Mouse (Mus musculus) left cerebral cortex, postnatal 10 days (tissue): Measurements from ENCODE around the gene Mat1a. TPM values are rescaled to one million over a fixed set of nuclear protein-coding genes. Genes with fewer than 3 reads are reported as not detected.

ENCODE experiments used
- DNase-seq, 2 experiments: peaks; one replicate each; pipeline ENCODE4 v3.0.0; 2021 to 2022; ENCODE audit warnings: low spot score in 2 of 2, mixed read lengths in 1 of 2; ENCODE audit errors: extremely low spot score in 1 of 2
- intact Hi-C: fragments of 180-260 bp; cut with DNase I; formaldehyde crosslinking; loops from one replicate; pipeline ENCODE4 v1.15.1; 2025
- total RNA-seq, 2 experiments: library from RNA; stranded (reverse); gene quantifications; 2 replicates each; pipeline ENCODE4 v1.2.3; 2021

Mat1a gene
- not detected for total RNA-seq

DNA sequence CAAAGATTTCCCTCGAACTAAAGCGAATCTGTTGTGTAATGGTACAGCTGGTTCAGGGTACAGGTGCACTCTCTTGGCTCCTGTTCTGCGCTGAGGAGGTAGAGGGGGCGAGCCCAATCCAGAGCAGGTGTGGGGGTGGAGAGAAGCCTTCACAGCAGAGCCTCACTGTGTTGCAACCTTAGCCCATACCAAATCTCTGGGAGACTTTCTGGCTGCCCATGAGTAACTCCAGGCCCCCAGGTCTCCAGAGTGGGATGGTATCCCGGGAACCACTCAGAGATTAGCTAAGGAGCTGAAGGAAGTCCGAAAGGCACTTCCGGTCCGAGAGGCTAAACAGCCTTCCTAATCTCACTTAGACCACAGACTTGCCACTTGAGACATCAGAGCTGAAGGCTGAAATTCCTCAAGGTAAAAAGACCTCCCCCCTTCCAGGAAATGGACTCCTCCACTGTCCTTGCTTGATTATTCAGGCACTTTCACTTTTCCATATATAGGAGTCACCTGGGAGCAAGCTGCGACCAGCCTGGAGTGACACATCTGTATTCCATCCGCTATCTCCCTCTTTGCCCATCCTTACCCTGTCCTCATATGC, at the start of gene Mat1a:
TSS of gene Mat1a (plus strand) at position 183 of the 592 bp plus-strand sequence.
- intact Hi-C loops, result no loop called here

DNA sequence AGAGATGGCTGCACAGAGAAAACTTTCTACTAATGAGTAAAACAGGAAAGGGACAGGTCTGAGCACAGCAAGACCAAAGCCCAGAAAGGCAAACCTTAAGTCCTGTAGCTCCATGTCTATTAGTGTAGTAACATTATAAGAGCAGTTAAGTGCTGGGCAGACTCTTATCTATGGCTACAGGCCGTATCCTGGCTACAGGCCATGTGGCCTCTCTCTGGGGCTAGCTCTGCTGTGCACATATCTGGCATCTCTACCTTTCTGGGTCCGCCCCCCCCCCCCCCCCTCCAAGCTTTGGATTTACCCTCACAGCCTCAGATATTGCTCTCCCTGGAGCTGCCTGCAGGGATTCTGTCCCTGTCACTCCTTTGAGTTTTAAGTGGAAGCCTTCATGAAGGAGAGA, 39.7 kb upstream of the Mat1a start:
- intact Hi-C loops, result no loop called here
- DNase-seq, result no peak

More for the DNA sequence above, at the start of gene Mat1a:
- no peak for DNase-seq

DNA sequence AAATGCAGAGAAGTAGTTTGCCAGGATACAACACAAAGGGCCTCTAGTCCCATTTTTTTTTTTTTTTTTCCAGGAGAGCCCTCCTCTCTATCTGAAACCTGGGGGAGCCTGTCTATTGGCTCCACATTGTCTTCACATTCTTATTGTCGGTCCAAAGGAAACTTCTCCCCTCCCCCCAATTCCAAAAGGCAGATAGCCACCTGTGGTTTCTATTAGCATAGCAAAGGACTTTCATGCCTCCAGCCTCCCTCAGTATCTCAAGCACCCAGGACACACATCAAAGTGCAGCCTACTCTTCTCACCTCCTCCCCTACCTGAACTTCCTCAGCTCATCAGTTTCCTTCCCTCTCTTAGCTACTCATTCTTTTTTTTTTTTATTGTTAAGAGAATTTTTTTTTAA, 38.4 kb upstream of the Mat1a start:
- no peak for DNase-seq
- intact Hi-C loops, result no loop called here

DNA sequence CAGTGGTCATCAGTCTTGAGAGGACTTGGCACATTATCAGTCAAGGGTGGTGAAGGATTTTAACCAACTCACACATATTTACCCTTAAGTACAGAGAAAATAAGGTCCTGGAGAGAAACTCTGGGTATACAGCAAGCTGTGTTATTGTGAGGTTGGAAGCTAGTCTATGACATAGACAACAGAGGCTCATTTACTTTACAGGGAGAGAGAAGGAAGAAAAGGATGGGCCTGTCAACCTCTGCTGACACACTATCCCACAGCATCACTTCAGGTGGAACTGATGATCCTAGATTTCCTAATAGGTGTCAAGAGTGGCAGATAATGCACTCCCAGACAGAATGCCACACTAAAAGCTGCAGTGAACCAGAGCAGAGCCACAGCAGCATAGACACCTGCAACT, 35.7 kb upstream of the Mat1a start, which contains the start of gene Dydc2:
TSS of gene Dydc2 (minus strand) at position 101 of the 400 bp plus-strand sequence.
- intact Hi-C loops, result no loop called here
- DNase-seq, result no peak

DNA sequence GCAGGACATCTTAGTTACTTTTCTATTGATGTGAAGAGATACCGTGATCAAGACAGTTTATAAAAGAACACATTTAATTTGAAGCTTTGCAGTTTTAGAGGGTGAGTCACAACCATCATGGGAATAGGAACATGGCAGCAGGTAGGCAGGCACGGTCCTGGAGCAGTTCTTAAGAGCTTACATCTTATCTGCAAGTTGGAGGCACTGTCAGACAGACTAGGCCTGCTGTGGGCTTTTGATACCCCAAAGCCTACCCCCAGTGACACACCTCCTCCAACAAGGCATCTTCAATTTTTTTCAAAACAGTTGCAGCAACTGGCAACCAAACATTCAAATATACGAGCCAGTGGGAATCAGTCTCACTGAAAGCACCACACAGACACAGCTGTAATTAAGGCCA, 34.5 kb upstream of the Mat1a start:
- DNase-seq, result no peak
- intact Hi-C loops, result no loop called here

DNA sequence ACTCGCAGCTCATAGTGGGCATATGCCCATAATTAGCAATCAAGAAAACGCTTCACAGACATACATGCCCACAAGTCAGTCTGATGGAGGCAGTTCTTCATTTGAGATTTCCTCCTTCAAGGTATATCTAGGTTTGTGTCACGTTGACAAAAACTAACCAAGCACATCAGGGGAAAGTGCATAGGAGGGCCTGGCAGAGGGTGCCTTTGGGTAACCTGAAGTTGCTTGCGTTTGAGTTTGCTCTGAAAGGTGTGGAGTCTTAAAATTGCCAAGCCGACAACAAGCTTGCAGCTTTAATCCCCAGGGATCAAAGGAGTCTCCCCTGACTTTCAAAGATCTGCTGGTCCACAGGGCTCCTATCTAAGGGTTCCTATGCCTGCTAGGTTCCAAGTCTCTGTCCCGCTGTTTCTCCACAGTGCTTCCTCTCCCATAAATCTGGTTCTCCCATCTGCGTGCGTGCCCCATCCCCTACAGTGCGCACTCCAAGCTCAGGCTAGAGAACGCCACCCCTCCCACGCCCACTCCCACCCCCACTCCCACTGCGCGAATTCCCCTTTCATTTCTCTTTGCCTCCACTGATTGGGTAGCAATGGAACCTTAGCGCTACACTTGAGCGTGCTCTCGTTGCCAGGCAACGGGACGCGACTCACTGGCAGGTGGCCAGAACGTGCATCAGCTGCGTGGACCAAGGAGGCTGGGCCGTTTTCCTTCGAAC, 32.4 kb upstream of the Mat1a start, which contains the start of gene Dydc1:
TSS of gene Dydc1 (plus strand) at position 683 of the 715 bp plus-strand sequence.
- DNase-seq, result peak; percentile 84 to 89
- intact Hi-C loops, result no loop called here

DNA sequence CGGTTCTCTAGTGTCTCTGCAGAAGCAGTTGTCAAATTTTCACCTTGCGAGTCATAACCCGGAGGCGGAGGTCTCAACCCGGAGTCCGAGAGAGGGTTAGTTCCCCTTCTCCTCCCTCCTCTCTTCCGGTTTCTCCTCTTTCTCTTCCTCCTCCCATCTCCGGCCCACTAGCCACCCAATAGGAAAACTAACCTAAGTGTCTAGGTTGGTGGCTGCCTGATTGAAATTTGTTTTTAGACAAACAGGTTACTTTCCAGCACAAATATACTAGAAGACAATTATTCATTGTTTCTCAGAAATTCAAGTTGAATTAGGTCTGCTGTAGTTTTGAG, 31.9 kb upstream of the Mat1a start:
- intact Hi-C loops, result no loop called here

DNA sequence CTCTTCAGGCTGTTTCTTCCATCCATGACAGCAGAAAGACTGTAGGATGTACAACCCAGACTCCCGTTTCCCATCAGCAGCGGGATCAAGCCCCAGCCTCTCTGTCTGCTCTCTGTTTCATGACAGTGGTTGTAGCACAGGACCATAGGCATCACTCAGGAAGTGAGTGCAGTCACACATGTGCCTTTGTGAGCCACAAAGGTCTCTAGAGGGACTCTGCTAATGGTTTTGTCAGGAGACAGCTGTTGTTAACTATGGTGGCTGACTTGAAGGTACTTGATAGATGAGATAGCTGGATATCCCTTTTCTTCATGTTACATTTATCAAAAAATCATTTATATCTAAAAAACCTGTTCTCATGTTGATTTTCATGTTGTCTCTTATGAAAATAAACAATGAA, 22.4 kb upstream of the Mat1a start:
- no peak for DNase-seq
- intact Hi-C loops, result no loop called here

More for the DNA sequence above, 31.9 kb upstream of the Mat1a start:
- no peak for DNase-seq

DNA sequence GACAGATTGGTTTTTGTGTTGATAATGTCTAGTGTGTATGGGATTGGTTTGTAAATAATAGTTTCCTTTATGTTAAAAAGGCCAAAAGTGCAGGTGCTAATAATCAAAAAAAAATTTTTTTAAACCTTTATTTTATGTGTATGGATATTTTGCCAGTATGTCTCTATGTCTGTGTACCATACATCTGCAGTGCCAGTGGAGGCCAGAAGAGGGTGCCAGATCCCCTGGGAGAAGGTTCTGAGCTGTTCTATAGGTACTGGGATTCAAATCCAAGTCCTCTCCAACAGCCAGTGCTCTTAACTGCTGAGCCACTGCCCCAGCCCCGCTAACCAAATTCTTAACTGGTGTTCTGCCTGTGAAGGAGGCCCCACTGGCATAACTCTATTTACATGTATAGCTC, 17.3 kb upstream of the Mat1a start:
- DNase-seq, result no peak
- intact Hi-C loops, result no loop called here

DNA sequence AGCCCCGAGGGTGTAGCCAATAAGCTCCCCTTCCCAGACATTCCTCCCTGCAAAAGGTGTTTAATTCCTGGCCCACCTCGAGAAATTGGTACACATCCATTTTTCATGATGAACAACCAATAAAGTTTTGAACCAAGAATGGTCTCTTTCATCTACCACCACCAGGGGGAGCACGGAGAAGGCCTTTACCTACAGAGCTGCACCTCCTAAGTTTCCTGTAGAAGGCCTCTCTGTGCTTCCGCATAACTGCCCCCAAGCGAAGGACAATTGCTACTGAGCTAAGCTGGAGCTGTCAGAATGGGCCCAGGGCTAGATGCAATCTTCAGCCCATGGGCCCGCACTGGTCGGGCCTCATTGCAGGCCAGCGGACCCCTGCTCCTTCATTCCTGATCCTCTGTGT, 14.1 kb upstream of the Mat1a start:
- DNase-seq, result no peak
- intact Hi-C loops, result no loop called here

DNA sequence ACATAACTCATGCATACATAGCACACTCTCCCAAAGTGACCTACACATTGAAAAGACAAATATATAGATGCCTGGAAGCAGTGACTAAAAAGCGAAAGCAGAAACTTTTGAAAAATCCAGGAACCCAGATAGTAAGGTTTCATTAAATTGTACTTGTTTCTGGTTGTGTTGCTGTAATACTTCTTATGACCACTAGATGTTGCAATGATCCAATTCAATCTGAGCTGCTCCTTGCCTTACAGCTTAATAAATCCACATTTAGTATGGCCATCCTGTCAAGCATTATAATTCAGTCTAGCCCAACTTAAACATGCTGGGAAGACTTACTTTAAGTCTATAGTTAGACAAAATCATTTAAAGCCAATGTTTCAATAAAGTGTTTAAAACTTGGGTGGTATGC, 10.7 kb upstream of the Mat1a start:
- DNase-seq, result no peak
- intact Hi-C loops, result no loop called here

DNA sequence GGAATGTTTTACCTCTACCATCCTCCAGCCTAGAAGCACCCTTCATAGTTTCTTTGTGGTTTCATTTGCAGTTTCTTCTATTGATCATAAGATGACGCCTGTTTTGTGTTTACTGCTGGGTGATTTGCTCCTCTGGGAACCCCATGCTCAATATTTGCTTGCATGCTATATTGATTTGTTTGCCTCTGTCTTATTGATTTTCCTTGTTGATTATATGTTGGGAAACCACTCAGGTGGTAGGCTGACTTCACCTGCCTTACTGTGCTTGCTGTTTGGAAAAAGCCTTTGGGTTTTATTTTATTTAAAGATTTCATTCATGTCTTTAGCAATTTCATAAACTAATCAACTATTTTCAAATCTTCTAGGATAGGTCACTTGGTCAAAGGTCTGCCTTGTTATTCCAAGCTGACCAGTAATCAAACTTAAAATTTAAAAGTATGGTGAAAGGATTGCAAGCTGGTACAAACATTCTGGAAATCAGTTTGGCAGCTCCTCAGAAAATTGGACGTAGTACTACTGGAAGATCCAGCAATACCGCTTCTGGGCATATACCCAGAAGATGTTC, 8.5 kb upstream of the Mat1a start:
- intact Hi-C loops, result no loop called here
- DNase-seq, result no peak

DNA sequence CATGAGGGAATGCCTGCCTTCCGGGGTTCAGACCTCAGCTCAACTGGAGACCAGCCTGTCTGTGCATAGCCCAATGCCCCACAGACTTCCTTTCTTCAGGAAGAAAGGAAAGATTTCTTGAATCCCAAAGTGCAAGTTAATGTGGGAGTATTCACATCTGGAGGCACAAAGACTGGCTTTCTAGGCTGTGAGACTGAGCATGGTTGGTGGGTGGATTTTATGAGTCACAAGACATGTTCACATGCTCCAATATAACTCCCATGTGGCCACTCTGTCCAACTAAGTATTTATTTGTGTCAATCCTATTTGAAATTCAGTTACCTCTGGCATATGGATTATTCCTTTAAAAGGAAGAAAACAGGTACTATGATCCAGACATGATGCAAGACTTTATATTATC, 6.1 kb upstream of the Mat1a start:
- intact Hi-C loops, result no loop called here
- no peak for DNase-seq

DNA sequence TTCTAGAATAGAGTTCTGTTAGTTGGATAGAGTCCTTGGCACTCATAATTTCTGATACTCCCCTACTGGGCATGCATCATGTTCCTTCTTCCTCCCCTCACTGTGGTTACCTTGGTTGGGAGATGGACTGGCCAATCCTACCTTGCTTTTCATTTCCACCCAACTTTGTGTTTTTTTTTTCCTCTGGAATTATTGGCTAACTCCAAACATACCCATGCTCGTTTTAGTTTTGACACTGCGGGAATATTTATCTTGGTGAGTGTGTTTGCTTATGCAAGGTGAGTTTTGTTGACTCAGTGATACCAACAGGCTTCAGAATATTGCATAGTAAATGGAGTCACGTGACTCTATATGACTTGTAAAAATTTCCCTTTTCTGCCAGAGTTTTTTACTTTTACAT, 4.1 kb upstream of the Mat1a start:
- intact Hi-C loops, result no loop called here
- no peak for DNase-seq

DNA sequence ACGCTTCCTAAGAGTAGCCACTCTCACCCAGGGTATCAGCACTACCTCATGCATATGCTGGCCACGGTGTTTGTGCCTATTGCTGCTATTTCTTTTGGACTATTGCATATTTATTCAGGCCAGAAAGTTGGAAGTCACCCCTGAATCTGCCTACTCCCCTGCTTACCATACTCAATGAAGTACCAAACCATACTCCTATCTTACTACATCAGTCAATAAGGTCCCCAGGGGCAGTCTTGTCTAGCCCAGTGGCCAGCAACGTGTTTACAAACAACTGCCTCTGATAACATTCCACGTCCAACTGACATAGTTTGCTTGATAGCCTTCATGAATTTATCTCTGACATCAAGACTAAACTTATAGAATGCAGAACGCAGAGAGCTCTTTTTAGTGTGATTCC, 3.6 kb upstream of the Mat1a start:
- no peak for DNase-seq

DNA sequence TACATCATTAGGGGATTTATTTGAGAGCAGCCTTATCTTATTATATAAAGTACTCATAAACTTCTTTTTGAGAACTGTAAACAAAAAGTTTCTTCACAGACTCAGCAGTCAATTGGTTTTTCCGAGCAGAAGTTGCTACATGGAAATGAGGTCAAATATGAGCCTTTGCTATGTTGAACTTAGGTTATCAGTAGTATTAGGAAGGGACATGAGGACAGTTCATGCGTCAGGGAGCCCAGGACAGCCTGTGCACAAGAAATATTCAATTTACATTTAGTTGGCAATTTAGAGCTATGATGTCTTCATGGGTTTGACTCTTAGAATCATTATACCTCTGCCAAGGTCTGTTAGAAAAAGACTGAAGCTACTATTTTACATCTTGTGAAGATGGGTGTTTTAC, 2.6 kb upstream of the Mat1a start:
- DNase-seq, result no peak
- intact Hi-C loops, result no loop called here

More for the DNA sequence above, 3.6 kb upstream of the Mat1a start:
- intact Hi-C loops, result no loop called here

DNA sequence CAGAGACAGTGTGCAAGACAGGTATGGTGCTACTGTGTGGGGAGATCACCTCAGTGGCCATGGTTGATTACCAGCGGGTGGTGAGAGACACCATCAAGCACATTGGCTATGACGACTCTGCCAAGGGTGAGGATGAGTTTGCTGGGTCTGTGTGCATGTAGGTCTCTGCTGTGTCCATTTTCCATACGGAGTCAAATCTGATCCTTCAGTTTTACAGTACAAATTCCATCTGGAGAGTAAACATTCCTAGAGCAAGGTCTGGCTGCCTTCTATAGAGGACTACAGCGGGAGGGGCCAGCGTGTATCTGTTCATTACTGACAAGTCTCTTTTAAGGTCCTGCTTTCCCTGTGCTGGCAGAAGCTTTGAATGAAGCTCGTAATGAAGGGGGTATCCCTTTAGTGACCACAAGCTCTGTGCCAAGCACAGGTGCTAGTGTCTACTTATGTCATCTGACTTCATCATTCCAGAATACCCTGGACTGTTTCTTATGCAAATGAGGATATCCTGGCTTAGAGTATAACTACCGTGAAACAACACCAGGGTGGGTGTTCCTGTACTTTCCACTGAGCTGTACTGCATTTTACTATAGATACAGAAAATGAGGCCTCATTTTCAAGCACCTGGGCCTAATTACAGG, 6.3 kb downstream of the Mat1a start:
- intact Hi-C loops, result no loop called here
- DNase-seq, result no peak

DNA sequence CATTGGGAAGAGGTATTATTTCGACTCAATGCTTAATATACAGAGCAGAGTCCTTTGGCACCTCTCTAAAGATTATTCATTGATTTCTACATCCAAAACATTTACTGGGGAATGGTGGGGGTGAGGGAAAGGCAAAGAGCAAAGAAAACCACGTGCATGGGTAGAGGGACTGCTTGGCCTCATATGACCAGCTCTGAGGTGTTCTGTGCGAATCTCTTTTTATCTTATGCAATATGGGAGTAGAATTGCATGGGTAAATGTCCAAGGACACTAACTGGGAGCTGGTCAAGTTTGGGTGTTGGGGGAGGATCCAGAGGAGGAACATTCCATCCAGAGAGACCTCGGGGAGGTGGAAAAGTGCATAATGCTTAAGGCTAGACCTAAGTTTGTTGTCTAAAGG, 8.1 kb downstream of the Mat1a start:
- intact Hi-C loops, result no loop called here
- no peak for DNase-seq

DNA sequence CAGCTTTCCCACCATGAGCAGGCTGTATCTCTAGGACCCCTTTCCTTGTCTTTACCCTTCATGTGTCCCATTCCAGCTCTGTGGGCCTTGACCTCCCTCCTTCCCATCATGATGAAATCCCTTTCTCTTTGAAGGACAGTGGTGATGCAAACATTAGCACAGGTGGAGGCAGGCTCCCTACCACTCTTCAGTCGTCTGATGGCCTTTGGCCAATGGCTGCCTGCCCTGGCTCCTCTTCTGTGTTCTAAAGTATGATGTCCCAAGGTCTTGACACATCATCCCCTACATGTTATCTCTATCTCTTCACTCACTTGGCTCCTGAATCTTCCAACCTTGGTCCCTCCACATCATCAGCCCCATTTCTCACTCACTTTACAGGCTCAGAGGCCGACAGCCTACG, 11.4 kb downstream of the Mat1a start:
- intact Hi-C loops, result no loop called here
- no peak for DNase-seq

DNA sequence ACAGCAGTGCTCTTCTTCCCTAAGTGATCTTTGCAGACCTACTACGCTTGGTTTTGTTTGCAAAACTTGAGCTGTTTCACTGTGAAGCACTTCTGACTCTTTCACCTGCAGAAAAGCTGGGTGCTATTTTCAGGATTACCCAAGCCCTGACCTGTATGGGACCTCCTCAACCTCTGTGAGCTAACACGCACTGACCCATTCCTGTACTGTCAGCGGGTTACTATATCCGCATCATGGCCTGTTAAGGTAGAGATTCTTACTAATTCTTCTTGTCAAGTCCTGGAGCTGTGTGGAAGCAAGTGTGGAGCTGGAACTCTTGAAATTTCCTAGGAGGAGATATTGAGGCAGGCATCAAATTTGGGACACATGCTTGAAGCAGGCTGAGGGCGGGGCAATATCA, 19.8 kb downstream of the Mat1a start:
- DNase-seq, result no peak
- intact Hi-C loops, result no loop called here
